Mouse (Mus musculus) embryo, embryonic 10 days (tissue): Measurements from ENCODE around the gene Cnn2.

ENCODE experiments used
- DNase-seq: peaks from one replicate; pipeline ENCODE4 v3.0.0-alpha.2; 2015; ENCODE audit warnings: low spot score

The Cnn2 gene

GRCm38 (mm10) chr10:79970415-79971182 is 17.8 kb upstream of the Cnn2 start, which contains the start of gene Grin3b:
TSS of gene Grin3b (plus strand) at chr10:79970715.
- DNase-seq: peak; percentile 39

GRCm38 (mm10) chr10:79971183-79971497 is 17.2 kb upstream of the Cnn2 start:
- peak; percentile 42 for DNase-seq

GRCm38 (mm10) chr10:79972831-79973230 is 15.6 kb upstream of the Cnn2 start:
- no peak for DNase-seq

GRCm38 (mm10) chr10:79974087-79974486 is 14.3 kb upstream of the Cnn2 start:
- DNase-seq: no peak

- no peak for DNase-seq
Observed at GRCm38 (mm10) chr10:79974668-79975067, 13.7 kb upstream of the Cnn2 start.

GRCm38 (mm10) chr10:79976071-79976721 is 12.2 kb upstream of the Cnn2 start:
- DNase-seq: no peak

GRCm38 (mm10) chr10:79976722-79977107 is 11.7 kb upstream of the Cnn2 start:
- no peak for DNase-seq

GRCm38 (mm10) chr10:79977324-79977723 is 11.1 kb upstream of the Cnn2 start:
- no peak for DNase-seq

- no peak for DNase-seq
Observed at GRCm38 (mm10) chr10:79978061-79978460, 10.3 kb upstream of the Cnn2 start.

GRCm38 (mm10) chr10:79979401-79980155 is 8.8 kb upstream of the Cnn2 start:
- DNase-seq: no peak

- no peak for DNase-seq
Observed at GRCm38 (mm10) chr10:79983205-79983604, 5.2 kb upstream of the Cnn2 start.

GRCm38 (mm10) chr10:79983670-79984069 is 4.7 kb upstream of the Cnn2 start:
- peak; percentile 77 for DNase-seq

- peak; percentile 92 for DNase-seq
Observed at GRCm38 (mm10) chr10:79984195-79984816, 4.1 kb upstream of the Cnn2 start, which contains the start of gene Tmem259. TSS of gene Tmem259 (minus strand) at chr10:79984330.

GRCm38 (mm10) chr10:79984871-79985270 is 3.5 kb upstream of the Cnn2 start:
- DNase-seq: peak; percentile 99

- DNase-seq: peak; percentile 56
Observed at GRCm38 (mm10) chr10:79985334-79986231, 2.8 kb upstream of the Cnn2 start.

- DNase-seq: no peak
Observed at GRCm38 (mm10) chr10:79986232-79986878, 2.0 kb upstream of the Cnn2 start.

GRCm38 (mm10) chr10:79986963-79987362 is 1.4 kb upstream of the Cnn2 start:
- peak; percentile 88 for DNase-seq

- no peak for DNase-seq
Observed at GRCm38 (mm10) chr10:79987771-79988505, 446 bp upstream of the Cnn2 start.

GRCm38 (mm10) chr10:79989272-79989786 is 945 bp downstream of the Cnn2 start:
- no peak for DNase-seq

GRCm38 (mm10) chr10:79989870-79990269 is 1.5 kb downstream of the Cnn2 start:
- peak; percentile 77 for DNase-seq
